Mouse (Mus musculus) central nervous system, embryonic 14 days (tissue): Measurements from ENCODE around the gene Ammecr1. TPM values are rescaled to one million over a fixed set of nuclear protein-coding genes. Genes with fewer than 3 reads are reported as not detected.

Experiments used
- polyA plus RNA-seq: library from polyadenylated mRNA; depleted of rRNA; stranded (reverse); fragments of >200 nt; gene quantifications from 2 replicates; pipeline ENCODE4 v1.2.3, GENCODE M21; 2012; rRNA removed

The Ammecr1 gene
- polyA plus RNA-seq = 2.7 and 3.4 TPM in 2 replicates

GRCm38 (mm10) chrX:142966008-142966966 is at the start of gene Ammecr1:
Gene Ammecr1, minus strand, starts transcription at chrX:142966728.

Other genes starting within 250 kb of the Ammecr1 start
- 0.95 and 1.5 TPM in 2 replicates for gene Rtl9, start 132.9 kb upstream of the Ammecr1 start, polyA plus RNA-seq